ENCODE assay signal across 8 mouse cellular contexts in genomic region chr7:113251001-113251400, GRCm38 (mm10). TPM values are rescaled to one million over a fixed set of nuclear protein-coding genes. Genes with fewer than 3 reads are reported as not detected.
A peak's percentile ranks its signal among the peaks of the same experiment; 100 is the strongest.
DNase-seq lines count a peak whose midpoint lies in the region; ATAC-seq and TF ChIP-seq lines count a peak whose summit lies in the region.

No protein-coding gene starts in this region.

- H3K27ac ChIP-seq in forebrain, embryonic 10.5 days: 0 out of 2 replicates have a peak overlapping the region, but pooled peaks have one; percentile 56
- H3K27ac ChIP-seq in forebrain, embryonic 11.5 days (ENCODE audit: low read depth, low read length): no peak overlapping the region
- H3K27ac ChIP-seq in forebrain, embryonic 16.5 days (ENCODE audit: low read length): peak overlapping the region; percentile 87
- peak overlapping the region; percentile 64 for H3K27ac ChIP-seq in midbrain, postnatal 0 days (ENCODE audit: low read depth, low read length)

- no peaks in the 10 kb centered on the region for H3K9me3 ChIP-seq in forebrain, embryonic 10.5 days
- H3K9me3 ChIP-seq in forebrain, embryonic 11.5 days (ENCODE audit: control insufficient read depth, low read length): no peaks in the 10 kb centered on the region
- H3K9me3 ChIP-seq in forebrain, embryonic 16.5 days (ENCODE audit: control insufficient read depth, low read length): no peaks in the 10 kb centered on the region
- H3K9me3 ChIP-seq in midbrain, postnatal 0 days (ENCODE audit: low read length): no peaks in the 10 kb centered on the region

- 84% methylated on average over 3 of the region's 3 CpGs for WGBS in forebrain, embryonic 10.5 days
- WGBS in forebrain, embryonic 11.5 days: 69% methylated on average over 3 of the region's 3 CpGs
- WGBS in forebrain, embryonic 16.5 days: 29% methylated on average over 3 of the region's 3 CpGs
- WGBS in midbrain, postnatal 0 days: 39% methylated on average over 3 of the region's 3 CpGs

- no peak for DNase-seq in forebrain, embryonic 10.5 days (ENCODE audit: extremely low spot score, low spot score)
- no peak for DNase-seq in forebrain, embryonic 11.5 days (ENCODE audit: low spot score)
- DNase-seq in adrenal gland, adult 8-10 months: peak; percentile 49
- peak; percentile 53 for DNase-seq in kidney, adult 9 months
- DNase-seq in midbrain, postnatal 0 days (ENCODE audit: low spot score): peak; percentile 86
- DNase-seq in urinary bladder, postnatal 14 days (ENCODE audit: low spot score): no peak
- no peak for DNase-seq in gastrocnemius, adult 8-10 months (ENCODE audit: low spot score in 2 of 2)

- H3K4me2 ChIP-seq in forebrain, embryonic 11.5 days (ENCODE audit: low read depth, low read length, severe bottlenecking): no peak overlapping the region
- H3K4me2 ChIP-seq in forebrain, embryonic 16.5 days (ENCODE audit: low read length): no peak overlapping the region
- no peak overlapping the region for H3K4me2 ChIP-seq in midbrain, postnatal 0 days (ENCODE audit: low read depth, low read length, poor library complexity, severe bottlenecking)

- H3K4me1 ChIP-seq in forebrain, embryonic 10.5 days: peaks cover 35% of the 10 kb centered on the region
- H3K4me1 ChIP-seq in forebrain, embryonic 11.5 days (replicated peaks; ENCODE audit: control insufficient read depth, insufficient read depth, low read length): peaks cover 2% of the 10 kb centered on the region; the same call in 1 of the 2 replicates
- peaks cover 46% of the 10 kb centered on the region for H3K4me1 ChIP-seq in forebrain, embryonic 16.5 days (replicated peaks; ENCODE audit: control insufficient read depth, insufficient read depth, low read length)
- H3K4me1 ChIP-seq in midbrain, postnatal 0 days (ENCODE audit: insufficient read depth, low read length): peaks cover 26% of the 10 kb centered on the region; the same call in 1 of the 2 replicates

- no peak for ATAC-seq in forebrain, embryonic 11.5 days (replicated peaks; ENCODE audit: low FRiP score)
- ATAC-seq in forebrain, embryonic 16.5 days: peak; percentile 68
- peak; percentile 78 for ATAC-seq in midbrain, postnatal 0 days (ENCODE audit: low FRiP score)

- H3K4me3 ChIP-seq in forebrain, embryonic 10.5 days: no peak overlapping the region
- H3K4me3 ChIP-seq in forebrain, embryonic 11.5 days (ENCODE audit: low read depth, low read length): no peak overlapping the region
- no peak overlapping the region for H3K4me3 ChIP-seq in forebrain, embryonic 16.5 days (replicated peaks; ENCODE audit: low read length)
- no peak overlapping the region for H3K4me3 ChIP-seq in midbrain, postnatal 0 days (ENCODE audit: low read depth, low read length)

- TF ChIP-seq CTCF in midbrain, postnatal 0 days (IDR thresholded peaks at IDR 0.05): no peak

- H3K27me3 ChIP-seq in forebrain, embryonic 10.5 days (ENCODE audit: poor library complexity, severe bottlenecking): no peaks in the 10 kb centered on the region
- no peaks in the 10 kb centered on the region for H3K27me3 ChIP-seq in forebrain, embryonic 11.5 days (ENCODE audit: control insufficient read depth, insufficient read depth, low read length)
- no peaks in the 10 kb centered on the region for H3K27me3 ChIP-seq in forebrain, embryonic 16.5 days (replicated peaks; ENCODE audit: control insufficient read depth, insufficient read depth, low read length)
- no peaks in the 10 kb centered on the region for H3K27me3 ChIP-seq in midbrain, postnatal 0 days (ENCODE audit: insufficient read depth, low read length)

- no peak overlapping the region for H3K9ac ChIP-seq in forebrain, embryonic 11.5 days (ENCODE audit: low read length)
- no peak overlapping the region; the same call in 1 of the 2 replicates for H3K9ac ChIP-seq in forebrain, embryonic 16.5 days (replicated peaks; ENCODE audit: low read depth, low read length)
- H3K9ac ChIP-seq in midbrain, postnatal 0 days (replicated peaks; ENCODE audit: low read length, poor library complexity, severe bottlenecking): 0 out of 2 replicates have a peak overlapping the region, but pooled peaks have one; percentile 36

- no peaks in the 10 kb centered on the region for H3K36me3 ChIP-seq in forebrain, embryonic 10.5 days (replicated peaks)
- H3K36me3 ChIP-seq in forebrain, embryonic 11.5 days (ENCODE audit: control insufficient read depth, insufficient read depth, low read length): no peaks in the 10 kb centered on the region
- H3K36me3 ChIP-seq in forebrain, embryonic 16.5 days (ENCODE audit: control insufficient read depth, insufficient read depth): no peaks in the 10 kb centered on the region
- no peaks in the 10 kb centered on the region for H3K36me3 ChIP-seq in midbrain, postnatal 0 days (ENCODE audit: insufficient read depth, low read length)

RNA-seq across cellular contexts. Expression of gene Arntl, which starts 43.7 kb away (rescaled TPM):
- polyA plus RNA-seq in forebrain, embryonic 10.5 days (2016; fragmentation: Nextera tagmentation; extraction: Ambion mirVana): 7.7 and 8.6 TPM in 2 replicates
- 9.2 and 11.6 TPM in 2 replicates for polyA plus RNA-seq in forebrain, embryonic 11.5 days (2014; fragmentation: Nextera tagmentation; extraction: Ambion mirVana)
- total RNA-seq in adrenal gland, adult 8-10 months (2022): 10 to 100 TPM in 3 of 4 experiments, 1 to 10 TPM in 1; 9.9 to 16.1 (median 11.2) TPM
- 15.6 and 18.4 TPM in 2 replicates for polyA plus RNA-seq in forebrain, embryonic 16.5 days (2015; fragmentation: Nextera tagmentation; extraction: Ambion mirVana)
- 27.3 and 29.7 TPM in 2 replicates for total RNA-seq in midbrain, postnatal 0 days (2014; rRNA removed)
- polyA plus RNA-seq in midbrain, postnatal 0 days (2015; fragmentation: Nextera tagmentation; extraction: Ambion mirVana): 21.1 and 23.0 TPM in 2 replicates
- 10 to 100 TPM in 3 of 4 experiments, 1 to 10 TPM in 1; 8.4 to 19.5 (median 11.2) TPM for total RNA-seq in gastrocnemius, adult 8-10 months (2022)

Comparison
In these comparisons a context has a peak if more than half of its experiments do, and no peak if none do; other contexts are left out.
1. DNase-seq: peak in adrenal gland, adult 8-10 months (single experiment), kidney, adult 9 months (single experiment) and midbrain, postnatal 0 days (single experiment); none in forebrain, embryonic 10.5 days (single experiment), forebrain, embryonic 11.5 days (single experiment), urinary bladder, postnatal 14 days (single experiment) and gastrocnemius, adult 8-10 months (0 of 2).